Mouse (Mus musculus) hindbrain, embryonic 16.5 days (tissue): ENCODE measurements at regions not wholly inside any gene's neighbourhood (a gene's known extent, or its start where the extent isn't known, plus 50 kb on each side); places are given as distances from the start of the nearest gene placed in this dataset.

Experiments
- ATAC-seq: fragments of 200-750 bp; cut with Nextera tagmentation; 2 replicates; pipeline ENCODE4 v1.8.0; 2017; ENCODE audit warnings: moderate TSS enrichment, moderate library complexity
- H3K27ac ChIP-seq: fragments of 300-500 bp; sonication (generic); 2 replicates; pipeline ENCODE4 v1.5.1; 2014; ENCODE audit warnings: low read depth, mild to moderate bottlenecking, control low read depth, low read length, moderate library complexity
- H3K27me3 ChIP-seq: fragments of 300-500 bp; sonication (generic); replicated peaks from 2 replicates; pipeline ENCODE4 v1.6.1; 2014; ENCODE audit warnings: low read length; ENCODE audit not compliant: control insufficient read depth, insufficient read depth
- H3K36me3 ChIP-seq: fragments of 300-500 bp; sonication (generic); 2 replicates; pipeline ENCODE4 v1.6.1; 2014; ENCODE audit warnings: mild to moderate bottlenecking, low read length, moderate library complexity, mixed read lengths; ENCODE audit not compliant: control insufficient read depth, insufficient read depth
- H3K4me1 ChIP-seq: fragments of 300-500 bp; sonication (generic); 2 replicates; pipeline ENCODE4 v1.6.1; 2014; ENCODE audit warnings: low read depth, low read length; ENCODE audit not compliant: control insufficient read depth, insufficient read depth
- H3K4me2 ChIP-seq: fragments of 300-500 bp; sonication (generic); 2 replicates; pipeline ENCODE4 v1.6.1; 2014; ENCODE audit warnings: mild to moderate bottlenecking, low read length, control low read depth, moderate library complexity
- H3K4me3 ChIP-seq: fragments of 300-500 bp; sonication (generic); 2 replicates; pipeline ENCODE4 v1.5.1; 2014; ENCODE audit warnings: mild to moderate bottlenecking, low read length, control low read depth, moderate library complexity
- H3K9ac ChIP-seq: fragments of 300-500 bp; sonication (generic); 2 replicates; pipeline ENCODE4 v1.6.1; 2014; ENCODE audit warnings: low read depth, mild to moderate bottlenecking, control low read depth, low read length, moderate library complexity
- H3K9me3 ChIP-seq: fragments of 300-500 bp; sonication (generic); 2 replicates; pipeline ENCODE4 v1.6.1; 2014; ENCODE audit warnings: mild to moderate bottlenecking, low read length, moderate library complexity; ENCODE audit not compliant: control insufficient read depth
- WGBS: fragments of 180-500 bp; shearing (Covaris S2); extraction: QIAGEN DNeasy Blood & Tissue Kit; methylation state at CpG from one replicate; pipeline ENCODE4 v1.1.7; 2014; 5-methylcytosine and 5-hydroxymethylcytosine counted together

GRCm38 (mm10) chr6:50011071-50011470, 99.0 kb upstream of the Mpp6 start:
- Histone ChIP-seq H3K9me3 (no peaks in the 10 kb centered on the region), H3K9ac (no peak overlapping the region), H3K4me2 (no peak overlapping the region), H3K27ac (no peak overlapping the region), H3K4me3 (no peak overlapping the region), H3K27me3 (no peaks in the 10 kb centered on the region), H3K36me3 (no peaks in the 10 kb centered on the region), H3K4me1 (no peaks in the 10 kb centered on the region; the same call in 1 of the 2 replicates)
- ATAC-seq = no peak
- WGBS = 76% methylated on average over 12 of the region's 12 CpGs

DNA sequence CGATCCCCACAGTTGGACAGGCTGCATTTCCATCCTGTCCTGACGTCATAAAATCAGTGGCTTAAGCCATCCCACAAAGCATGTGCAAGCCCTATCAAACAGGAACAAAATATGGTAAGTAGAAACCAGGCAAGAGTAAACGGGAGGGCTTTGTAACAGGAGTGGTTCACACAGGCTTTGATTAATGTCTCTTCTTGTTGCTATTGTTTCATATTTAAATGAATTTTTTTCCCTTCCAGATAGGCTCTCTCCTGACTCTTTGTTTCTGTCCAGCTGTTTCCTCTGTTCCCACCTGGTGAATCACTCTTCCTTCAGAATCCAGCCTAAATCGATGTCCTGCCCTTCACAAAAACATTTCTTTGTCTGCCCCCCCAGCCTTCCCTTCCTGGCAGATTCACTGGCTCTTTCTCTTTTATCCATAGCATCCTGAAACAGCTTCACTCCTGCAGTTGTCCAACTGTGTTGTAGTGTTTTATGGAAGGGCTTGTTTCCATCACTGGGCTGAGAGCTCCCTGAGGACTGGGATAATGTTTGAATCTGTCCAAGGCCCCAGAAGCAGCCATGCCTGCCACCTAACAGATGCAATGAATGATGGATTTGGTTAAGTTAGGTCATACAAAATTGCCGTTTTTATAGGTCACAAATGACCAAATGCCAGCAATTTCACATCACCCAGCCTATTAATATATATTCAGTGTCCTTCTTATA, 98.1 kb upstream of the Mpp6 start:
- H3K9ac ChIP-seq = no peak overlapping the region
- peak; percentile 17; the same call in 1 of the 2 replicates for ATAC-seq
- H3K36me3 ChIP-seq = no peaks in the 10 kb centered on the region
- H3K9me3 ChIP-seq = no peaks in the 10 kb centered on the region
- H3K27ac ChIP-seq = no peak overlapping the region
- no peak overlapping the region for H3K4me2 ChIP-seq
- H3K4me3 ChIP-seq = no peak overlapping the region
- no peaks in the 10 kb centered on the region; the same call in 1 of the 2 replicates for H3K4me1 ChIP-seq
- 48% methylated on average over 5 of the region's 5 CpGs for WGBS
- H3K27me3 ChIP-seq = no peaks in the 10 kb centered on the region

DNA sequence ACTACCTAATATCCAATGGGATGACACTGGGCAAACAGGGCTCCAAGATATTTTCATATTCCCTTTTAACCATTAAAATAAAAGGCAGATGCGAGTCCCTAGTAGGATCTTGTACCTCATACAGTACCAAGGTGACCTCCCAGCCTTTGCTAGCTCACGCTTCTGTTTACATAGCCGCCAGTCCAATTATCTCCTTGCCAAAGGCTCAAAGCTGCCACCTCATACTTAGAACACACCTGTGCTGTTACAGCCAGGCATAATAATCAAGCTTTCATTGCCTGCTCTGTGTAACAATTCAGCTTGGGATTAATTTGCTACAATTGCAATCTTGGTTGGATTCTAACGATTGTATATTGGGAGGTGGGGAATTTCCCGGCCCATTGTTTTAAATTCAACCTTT, 97.0 kb upstream of the Mpp6 start:
- Histone ChIP-seq H3K27me3 (no peaks in the 10 kb centered on the region), H3K4me2 (no peak overlapping the region), H3K4me3 (no peak overlapping the region), H3K27ac (peak overlapping the region; percentile 44; the same call in 1 of the 2 replicates), H3K4me1 (no peaks in the 10 kb centered on the region; the same call in 1 of the 2 replicates), H3K9me3 (no peaks in the 10 kb centered on the region), H3K36me3 (no peaks in the 10 kb centered on the region), H3K9ac (no peak overlapping the region)
- peak; percentile 37 for ATAC-seq
- WGBS = 66% methylated on average over 5 of the region's 5 CpGs

- no peak overlapping the region for H3K27ac ChIP-seq
- H3K4me3 ChIP-seq = no peak overlapping the region
- H3K4me1 ChIP-seq = no peaks in the 10 kb centered on the region; the same call in 1 of the 2 replicates
- 82% methylated on average over 7 of the region's 7 CpGs for WGBS
- no peaks in the 10 kb centered on the region for H3K9me3 ChIP-seq
- ATAC-seq = no peak
- no peaks in the 10 kb centered on the region for H3K36me3 ChIP-seq
- no peak overlapping the region for H3K9ac ChIP-seq
- no peak overlapping the region for H3K4me2 ChIP-seq
- no peaks in the 10 kb centered on the region for H3K27me3 ChIP-seq
Observed at GRCm38 (mm10) chr6:50013842-50014241, 96.2 kb upstream of the Mpp6 start.

- Histone ChIP-seq H3K4me2 (no peak overlapping the region), H3K27me3 (no peaks in the 10 kb centered on the region; the same call in 1 of the 2 replicates), H3K27ac (no peak overlapping the region), H3K9ac (no peak overlapping the region), H3K9me3 (no peaks in the 10 kb centered on the region), H3K4me3 (no peak overlapping the region), H3K4me1 (peaks cover 4% of the 10 kb centered on the region; the same call in 1 of the 2 replicates), H3K36me3 (no peaks in the 10 kb centered on the region)
- no peak for ATAC-seq
- 80% methylated on average over 6 of the region's 6 CpGs for WGBS
Observed at GRCm38 (mm10) chr6:50027981-50028380, 82.1 kb upstream of the Mpp6 start.

DNA sequence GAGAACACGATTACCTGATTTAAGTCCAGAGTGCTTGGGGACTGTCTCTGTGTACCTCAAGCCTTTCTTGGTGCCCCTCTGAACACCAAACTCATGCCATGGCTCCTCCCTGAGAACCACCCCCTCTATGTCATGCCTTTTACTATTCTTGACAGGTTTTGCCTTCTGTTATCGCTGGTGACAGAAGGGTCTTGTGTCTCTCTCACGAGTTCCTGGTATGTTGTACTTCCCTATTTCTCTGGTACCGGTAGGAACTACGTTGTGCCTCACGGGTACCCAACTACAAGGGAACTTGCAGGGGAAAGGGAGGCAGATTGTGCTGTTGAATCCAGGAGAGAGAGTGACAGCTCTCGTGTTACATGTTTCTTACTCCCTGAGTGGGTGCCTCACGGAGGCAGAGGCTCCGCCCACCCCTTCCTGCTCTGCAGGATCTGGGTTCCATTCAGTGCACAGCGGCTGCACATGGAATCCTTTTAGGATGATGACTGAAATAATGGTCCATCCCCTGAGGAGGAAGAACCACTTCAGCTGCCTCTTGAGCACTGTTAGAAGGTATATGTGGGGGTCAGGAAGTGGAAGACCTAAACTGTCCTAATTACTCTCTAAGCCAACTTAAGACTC, 80.0 kb upstream of the Mpp6 start:
- ATAC-seq = no peak
- no peak overlapping the region for H3K9ac ChIP-seq
- no peaks in the 10 kb centered on the region; the same call in 1 of the 2 replicates for H3K27me3 ChIP-seq
- no peaks in the 10 kb centered on the region for H3K9me3 ChIP-seq
- H3K4me2 ChIP-seq = no peak overlapping the region
- 75% methylated on average over 10 of the region's 10 CpGs for WGBS
- H3K27ac ChIP-seq = no peak overlapping the region
- no peak overlapping the region for H3K4me3 ChIP-seq
- peaks cover 10% of the 10 kb centered on the region for H3K4me1 ChIP-seq
- H3K36me3 ChIP-seq = no peaks in the 10 kb centered on the region

GRCm38 (mm10) chr6:50031356-50031755, 78.7 kb upstream of the Mpp6 start:
- Histone ChIP-seq H3K36me3 (no peaks in the 10 kb centered on the region), H3K27ac (no peak overlapping the region), H3K4me1 (peaks cover 10% of the 10 kb centered on the region), H3K27me3 (no peaks in the 10 kb centered on the region; the same call in 1 of the 2 replicates), H3K9me3 (no peaks in the 10 kb centered on the region), H3K9ac (no peak overlapping the region), H3K4me3 (no peak overlapping the region), H3K4me2 (no peak overlapping the region)
- no peak for ATAC-seq
- 71% methylated on average over 5 of the region's 5 CpGs for WGBS

DNA sequence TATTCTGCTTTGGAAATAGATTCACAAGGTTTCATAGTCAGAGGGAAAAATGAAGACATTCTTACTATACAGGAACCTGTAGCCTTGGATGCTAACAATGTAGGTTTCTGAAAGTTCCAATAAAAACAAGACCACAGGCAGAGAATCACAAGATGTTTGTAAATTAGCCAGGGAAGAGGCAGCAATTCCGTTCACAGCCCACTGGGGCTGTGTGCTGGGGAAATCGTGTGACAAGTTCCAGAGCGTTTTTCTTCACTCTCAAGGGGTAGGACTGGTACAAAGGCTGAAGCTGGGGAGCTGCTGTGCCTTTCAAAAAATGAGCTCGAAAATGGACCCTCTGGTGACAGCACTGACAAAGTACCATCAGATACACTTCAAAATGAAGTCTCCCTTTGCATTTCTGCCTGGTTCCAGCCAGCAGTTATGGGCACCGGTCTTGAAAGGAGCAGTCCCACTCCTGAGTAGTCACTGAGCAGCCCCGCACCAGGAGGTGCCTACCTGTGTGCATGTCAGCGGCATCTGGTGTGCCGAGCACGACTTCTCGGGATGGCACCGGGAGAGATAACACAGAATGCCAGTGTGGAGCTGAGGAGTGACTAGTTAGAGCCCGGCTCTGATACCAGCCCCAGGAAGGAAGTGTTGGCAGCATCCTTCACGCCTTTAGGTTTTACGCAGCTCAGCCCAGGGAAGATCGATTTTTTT, 77.0 kb upstream of the Mpp6 start:
- Histone ChIP-seq H3K4me2 (peak overlapping the region; percentile 18), H3K36me3 (no peaks in the 10 kb centered on the region), H3K4me3 (no peak overlapping the region), H3K9me3 (no peaks in the 10 kb centered on the region), H3K27ac (no peak overlapping the region), H3K4me1 (peaks cover 10% of the 10 kb centered on the region), H3K9ac (no peak overlapping the region), H3K27me3 (no peaks in the 10 kb centered on the region; the same call in 1 of the 2 replicates)
- peak; percentile 86 for ATAC-seq
- WGBS = 47% methylated on average over 15 of the region's 15 CpGs

DNA sequence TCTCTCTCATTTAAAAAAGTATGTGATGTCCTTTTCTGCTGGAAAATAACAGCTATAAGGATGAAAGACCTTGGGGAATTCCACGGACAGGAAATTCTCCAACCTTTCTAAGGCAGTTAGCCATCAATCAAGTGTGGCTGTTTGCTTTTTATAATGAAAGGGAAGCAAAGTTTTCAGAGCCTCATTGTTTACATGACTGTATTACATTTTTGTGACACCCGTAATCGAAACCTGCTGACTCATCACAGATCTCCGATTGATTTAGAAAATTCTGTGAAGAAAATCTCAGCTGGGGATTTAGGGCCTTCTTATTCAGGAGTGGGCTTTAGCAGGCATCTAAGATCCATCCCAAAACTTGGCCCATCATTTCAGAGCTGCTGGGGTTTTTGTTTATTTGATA, 72.4 kb upstream of the Mpp6 start:
- 59% methylated on average over 4 of the region's 4 CpGs for WGBS
- no peaks in the 10 kb centered on the region for H3K27me3 ChIP-seq
- no peak overlapping the region for H3K27ac ChIP-seq
- H3K9me3 ChIP-seq = no peaks in the 10 kb centered on the region
- no peak for ATAC-seq
- H3K9ac ChIP-seq = no peak overlapping the region
- no peaks in the 10 kb centered on the region for H3K36me3 ChIP-seq
- no peak overlapping the region for H3K4me2 ChIP-seq
- H3K4me1 ChIP-seq = peaks cover 8% of the 10 kb centered on the region
- H3K4me3 ChIP-seq = no peak overlapping the region
